Mouse (Mus musculus) kidney, postnatal 0 days (tissue): ENCODE results near the gene Slc13a3. TPM values are rescaled to one million over a fixed set of nuclear protein-coding genes. Genes with fewer than 3 reads are reported as not detected.

Experiments
- ATAC-seq: fragments of 200-750 bp; cut with Nextera tagmentation; replicated peaks from 2 replicates; pipeline ENCODE4 v1.8.0; 2017; ENCODE audit warnings: low read depth, moderate number of reproducible peaks, moderate TSS enrichment, moderate library complexity; ENCODE audit not compliant: low FRiP score
- DNase-seq: peaks from one replicate; pipeline ENCODE4 v3.0.0-alpha.2; 2016; ENCODE audit warnings: low spot score
- H3K27ac ChIP-seq: fragments of 300-500 bp; sonication (generic); 2 replicates; pipeline ENCODE4 v1.5.1; 2014; ENCODE audit warnings: mild to moderate bottlenecking
- H3K27me3 ChIP-seq: fragments of 300-500 bp; sonication (generic); 2 replicates; pipeline ENCODE4 v1.6.1; 2014; ENCODE audit warnings: low read length, mixed read lengths; ENCODE audit not compliant: insufficient read depth
- H3K36me3 ChIP-seq: fragments of 300-500 bp; sonication (generic); 2 replicates; pipeline ENCODE4 v1.6.1; 2014; ENCODE audit warnings: low read length, mixed read lengths; ENCODE audit not compliant: insufficient read depth
- H3K4me1 ChIP-seq: fragments of 300-500 bp; sonication (generic); replicated peaks from 2 replicates; pipeline ENCODE4 v1.6.1; 2014; ENCODE audit warnings: antibody characterized with exemption, low read length, mixed read lengths; ENCODE audit not compliant: insufficient read depth
- H3K4me2 ChIP-seq: fragments of 300-500 bp; sonication (generic); 2 replicates; pipeline ENCODE4 v1.6.1; 2014; ENCODE audit warnings: mild to moderate bottlenecking, low read length, moderate library complexity, mixed read lengths
- H3K4me3 ChIP-seq: fragments of 300-500 bp; sonication (generic); replicated peaks from 2 replicates; pipeline ENCODE4 v1.5.1; 2014; ENCODE audit warnings: low read depth, low read length
- H3K9ac ChIP-seq: fragments of 300-500 bp; sonication (generic); 2 replicates; pipeline ENCODE4 v1.6.1; 2014; ENCODE audit warnings: low read depth, low read length
- H3K9me3 ChIP-seq: fragments of 300-500 bp; sonication (generic); replicated peaks from 2 replicates; pipeline ENCODE4 v1.6.1; 2016; ENCODE audit warnings: low read length, inconsistent platforms, mixed read lengths
- CTCF ChIP-seq: IDR thresholded peaks from 2 replicates; pipeline ENCODE4 v1.5.1; 2016; ENCODE audit warnings: antibody characterized with exemption, low read depth, mild to moderate bottlenecking, moderate library complexity
- WGBS: fragments of 180-500 bp; shearing (Covaris S2); extraction: QIAGEN DNeasy Blood & Tissue Kit; methylation state at CpG from one replicate; pipeline ENCODE4 v1.1.7; 2014; 5-methylcytosine and 5-hydroxymethylcytosine counted together
- polyA plus RNA-seq: library from polyadenylated mRNA; unstranded; fragments of >200 nt; fragmentation: Nextera tagmentation; extraction: Ambion mirVana; gene quantifications from 2 replicates; pipeline ENCODE4 v1.2.1, GENCODE M21; 2015

Slc13a3 gene
- polyA plus RNA-seq, 1 experiment from 2014 or later: 8.3 TPM

DNA sequence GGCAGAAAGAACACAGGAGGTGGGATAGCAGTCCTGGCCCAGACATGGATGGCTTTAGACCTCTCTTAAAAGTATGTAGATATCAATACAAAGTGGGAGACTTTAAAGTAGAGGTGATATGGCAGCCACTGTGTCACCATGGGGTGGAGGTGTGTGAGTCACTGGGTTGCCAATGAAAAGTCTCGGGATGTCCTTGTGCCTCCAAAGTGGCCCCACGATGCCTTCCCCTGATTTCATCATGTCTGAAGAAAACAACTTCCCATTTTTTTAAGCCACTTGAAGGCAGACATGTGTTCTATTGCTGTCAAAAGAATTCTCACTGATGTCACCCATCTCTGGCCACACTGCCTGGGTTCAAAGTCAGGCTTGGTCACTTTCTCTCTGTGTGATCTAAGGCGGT lies 28.2 kb downstream of the Slc13a3 start:
- Histone ChIP-seq H3K9me3 (no peaks in the 10 kb centered on the region), H3K36me3 (no peaks in the 10 kb centered on the region), H3K4me2 (no peak overlapping the region), H3K4me1 (no peaks in the 10 kb centered on the region), H3K9ac (no peak overlapping the region), H3K4me3 (no peak overlapping the region), H3K27ac (no peak overlapping the region), H3K27me3 (no peaks in the 10 kb centered on the region)
- no peak for TF ChIP-seq CTCF
- no peak for DNase-seq
- ATAC-seq: no peak
- WGBS: 78% methylated on average over 3 of the region's 3 CpGs

DNA sequence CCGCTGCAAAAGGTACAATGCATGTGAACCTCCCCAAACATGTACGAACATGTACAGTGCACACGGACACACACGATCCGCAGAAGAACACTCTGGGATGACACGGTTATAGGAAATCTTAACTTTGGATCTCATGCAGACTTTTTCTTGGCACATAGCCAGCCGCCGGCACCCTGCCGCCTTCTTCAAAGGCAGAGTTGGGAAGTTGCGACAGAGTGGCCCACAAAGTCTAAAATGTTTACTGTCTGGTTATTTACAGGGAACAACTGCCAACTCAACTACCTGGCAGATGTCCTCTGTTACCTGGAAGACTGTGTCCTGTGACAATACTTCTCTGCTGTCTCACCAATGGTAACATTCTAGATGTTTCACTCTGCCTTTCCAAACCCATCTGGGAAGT lies 30.0 kb downstream of the Slc13a3 start:
- H3K27me3 ChIP-seq: no peaks in the 10 kb centered on the region
- no peak for DNase-seq
- no peak for TF ChIP-seq CTCF
- no peak overlapping the region for H3K9ac ChIP-seq
- WGBS: 64% methylated on average over 10 of the region's 10 CpGs
- no peaks in the 10 kb centered on the region for H3K36me3 ChIP-seq
- H3K4me1 ChIP-seq: no peaks in the 10 kb centered on the region
- H3K27ac ChIP-seq: no peak overlapping the region
- H3K4me2 ChIP-seq: no peak overlapping the region
- ATAC-seq: no peak
- no peak overlapping the region for H3K4me3 ChIP-seq
- H3K9me3 ChIP-seq: no peaks in the 10 kb centered on the region

GRCm38 (mm10) chr2:165441613-165442012 lies 31.4 kb downstream of the Slc13a3 start:
- Histone ChIP-seq H3K4me3 (no peak overlapping the region), H3K36me3 (no peaks in the 10 kb centered on the region), H3K27ac (no peak overlapping the region), H3K9me3 (no peaks in the 10 kb centered on the region), H3K4me1 (no peaks in the 10 kb centered on the region), H3K4me2 (no peak overlapping the region), H3K27me3 (no peaks in the 10 kb centered on the region), H3K9ac (no peak overlapping the region)
- DNase-seq (no peak), ATAC-seq (no peak)
- TF ChIP-seq CTCF: no peak
- 44% methylated on average over 4 of the region's 4 CpGs for WGBS

DNA sequence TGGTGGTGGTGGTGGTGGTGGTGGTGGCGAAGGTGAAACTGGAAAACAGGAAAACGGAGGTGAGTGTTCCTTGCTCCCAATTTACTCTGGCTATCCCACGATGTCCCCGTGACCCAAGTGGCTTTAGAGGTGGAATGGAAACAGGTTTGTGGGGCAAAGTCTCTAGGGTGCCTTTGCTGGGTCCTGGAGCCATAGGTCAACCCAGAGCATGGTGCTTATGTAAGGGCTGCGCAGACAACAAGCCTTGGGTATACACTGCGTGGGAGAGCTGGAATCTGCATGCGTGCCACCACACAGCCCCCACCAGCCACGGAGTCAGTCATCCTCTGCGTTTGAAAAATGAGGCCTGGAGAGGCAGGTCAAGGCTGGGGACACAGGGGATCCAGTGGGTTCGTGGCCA lies 33.4 kb downstream of the Slc13a3 start:
- H3K4me1 ChIP-seq: no peaks in the 10 kb centered on the region
- no peaks in the 10 kb centered on the region for H3K27me3 ChIP-seq
- H3K9me3 ChIP-seq: no peaks in the 10 kb centered on the region
- no peak for TF ChIP-seq CTCF
- no peak for DNase-seq
- no peak overlapping the region for H3K4me2 ChIP-seq
- no peaks in the 10 kb centered on the region for H3K36me3 ChIP-seq
- no peak overlapping the region for H3K9ac ChIP-seq
- H3K27ac ChIP-seq: no peak overlapping the region
- H3K4me3 ChIP-seq: no peak overlapping the region
- WGBS: 75% methylated on average over 10 of the region's 10 CpGs
- no peak for ATAC-seq

GRCm38 (mm10) chr2:165438881-165439280 lies 34.1 kb downstream of the Slc13a3 start:
- Histone ChIP-seq H3K27me3 (no peaks in the 10 kb centered on the region), H3K27ac (no peak overlapping the region), H3K4me2 (no peak overlapping the region), H3K4me1 (no peaks in the 10 kb centered on the region), H3K9ac (no peak overlapping the region), H3K36me3 (no peaks in the 10 kb centered on the region), H3K9me3 (no peaks in the 10 kb centered on the region), H3K4me3 (no peak overlapping the region)
- ATAC-seq (0 out of 2 replicates have a peak, but pooled peaks have one; percentile 21), DNase-seq (no peak)
- WGBS: 62% methylated on average over 7 of the region's 7 CpGs
- no peak for TF ChIP-seq CTCF

DNA sequence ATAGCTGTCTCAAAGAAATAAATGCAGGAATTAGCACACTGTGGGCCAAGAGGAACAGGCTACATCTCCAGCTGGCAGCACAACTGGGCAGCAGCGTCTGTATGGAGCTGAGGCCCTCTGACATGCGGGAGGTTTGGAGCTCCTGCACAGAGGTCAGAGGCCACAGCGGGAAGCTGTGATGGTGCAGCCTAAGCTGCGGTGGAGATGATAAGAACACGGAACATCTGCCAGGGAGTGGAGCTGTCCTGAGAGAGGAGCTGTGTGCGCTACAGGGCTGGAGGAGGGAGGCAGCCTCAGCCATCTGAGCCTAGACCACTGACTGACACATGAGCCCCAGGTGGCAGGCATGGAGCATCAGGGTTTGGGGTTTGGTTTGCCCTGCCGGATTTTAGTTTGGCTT lies 44.3 kb downstream of the Slc13a3 start:
- ATAC-seq: no peak; the same call in 1 of the 2 replicates
- Histone ChIP-seq H3K4me1 (no peaks in the 10 kb centered on the region), H3K4me3 (no peak overlapping the region), H3K9me3 (no peaks in the 10 kb centered on the region), H3K27ac (no peak overlapping the region), H3K36me3 (no peaks in the 10 kb centered on the region), H3K9ac (no peak overlapping the region), H3K4me2 (no peak overlapping the region), H3K27me3 (no peaks in the 10 kb centered on the region)
- TF ChIP-seq CTCF: no peak
- 27% methylated on average over 7 of the region's 7 CpGs for WGBS
- DNase-seq: no peak

DNA sequence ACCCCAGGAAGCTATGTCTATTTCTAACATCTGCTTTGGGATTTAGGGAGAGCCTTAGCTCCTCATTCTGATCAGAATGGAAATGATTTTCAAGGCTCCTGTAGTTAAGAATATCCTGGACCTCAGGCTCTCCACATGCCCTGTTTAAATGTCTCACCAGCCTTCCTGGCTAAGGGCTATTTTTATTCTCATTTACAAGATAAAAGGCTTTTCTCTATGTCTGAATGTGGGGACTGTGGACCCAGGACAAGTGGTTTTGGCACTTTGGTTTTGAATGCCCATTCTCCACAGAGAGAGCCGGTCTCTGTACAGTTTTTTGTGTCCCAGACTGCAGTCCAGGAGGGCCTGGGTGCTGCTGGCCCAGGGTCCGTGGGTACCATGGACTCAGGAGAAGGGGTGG lies 52.8 kb downstream of the Slc13a3 start:
- WGBS: 81% methylated on average over 2 of the region's 2 CpGs
- no peaks in the 10 kb centered on the region for H3K27me3 ChIP-seq

More for the DNA sequence above, 52.8 kb downstream of the Slc13a3 start:
- no peaks in the 10 kb centered on the region for H3K9me3 ChIP-seq
- no peak overlapping the region for H3K27ac ChIP-seq
- DNase-seq (no peak), ATAC-seq (no peak)
- no peaks in the 10 kb centered on the region for H3K36me3 ChIP-seq
- no peak overlapping the region for H3K9ac ChIP-seq
- H3K4me2 ChIP-seq: no peak overlapping the region
- no peak for TF ChIP-seq CTCF
- no peaks in the 10 kb centered on the region for H3K4me1 ChIP-seq
- no peak overlapping the region for H3K4me3 ChIP-seq
